Mouse (Mus musculus) embryonic stem cell, embryonic (primary cell): Measurements from ENCODE around the gene Mamdc2.

Source experiments
- CTCF ChIA-PET, 4 experiments: fragments of 300-600 bp in 2 of 4; fragments of 350-600 bp in 2 of 4; sonication (Branson Sonifier 250); formaldehyde crosslinking; loops; one replicate each; lab custom pipeline; 2022; ENCODE audit warnings: inconsistent platforms in 2 of 4; lab: Charles Lee
- POLR2A ChIA-PET, 4 experiments: fragments of 300-600 bp in 2 of 4; fragments of 350-600 bp in 2 of 4; sonication (Branson Sonifier 250); formaldehyde crosslinking; loops; one replicate each; lab custom pipeline; 2022; ENCODE audit warnings: antibody characterized with exemption in 4 of 4, inconsistent platforms in 1 of 4; lab: Charles Lee

The Mamdc2 gene

DNA sequence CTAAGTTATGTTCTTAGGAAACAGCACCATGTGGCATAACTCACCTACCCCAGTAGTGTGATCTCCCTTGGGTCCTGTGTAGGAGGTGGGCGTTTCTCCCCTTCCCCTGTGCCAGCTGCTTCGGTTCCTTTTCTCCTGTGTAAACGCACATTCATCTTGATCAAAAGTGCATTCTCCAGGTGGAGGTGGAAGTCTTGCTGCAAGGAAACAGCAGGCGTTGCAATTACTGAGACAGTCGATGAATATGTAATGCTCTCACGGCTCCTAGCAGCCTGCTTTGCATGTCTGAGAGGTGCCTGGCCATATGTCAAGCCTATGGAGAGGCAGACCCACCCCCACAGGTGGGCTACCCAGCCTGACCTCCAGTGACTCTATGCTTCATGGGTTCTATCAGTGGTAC, 117.4 kb downstream of the Mamdc2 start:
- CTCF ChIA-PET: no interaction called here
- POLR2A ChIA-PET: no interaction called here

DNA sequence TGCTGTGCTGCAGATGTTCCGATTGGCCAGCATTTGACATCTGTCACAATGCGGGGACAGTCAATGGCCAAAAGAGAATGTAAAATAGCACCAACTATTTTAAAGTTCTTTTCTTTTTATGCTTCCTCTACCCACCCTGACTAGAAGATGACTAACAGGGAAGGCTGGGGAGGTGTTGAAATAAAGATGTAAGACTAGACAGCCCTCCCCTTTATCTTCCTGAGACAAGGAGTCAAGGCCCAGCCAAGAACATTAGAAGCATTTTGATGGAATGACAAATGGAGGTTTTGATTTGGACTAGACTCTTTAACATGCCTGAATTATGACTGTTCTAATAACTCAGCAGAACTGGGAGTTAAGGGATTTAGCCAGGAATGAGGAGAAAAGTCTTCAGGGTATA, 118.9 kb downstream of the Mamdc2 start:
- POLR2A ChIA-PET: no interaction called here

DNA sequence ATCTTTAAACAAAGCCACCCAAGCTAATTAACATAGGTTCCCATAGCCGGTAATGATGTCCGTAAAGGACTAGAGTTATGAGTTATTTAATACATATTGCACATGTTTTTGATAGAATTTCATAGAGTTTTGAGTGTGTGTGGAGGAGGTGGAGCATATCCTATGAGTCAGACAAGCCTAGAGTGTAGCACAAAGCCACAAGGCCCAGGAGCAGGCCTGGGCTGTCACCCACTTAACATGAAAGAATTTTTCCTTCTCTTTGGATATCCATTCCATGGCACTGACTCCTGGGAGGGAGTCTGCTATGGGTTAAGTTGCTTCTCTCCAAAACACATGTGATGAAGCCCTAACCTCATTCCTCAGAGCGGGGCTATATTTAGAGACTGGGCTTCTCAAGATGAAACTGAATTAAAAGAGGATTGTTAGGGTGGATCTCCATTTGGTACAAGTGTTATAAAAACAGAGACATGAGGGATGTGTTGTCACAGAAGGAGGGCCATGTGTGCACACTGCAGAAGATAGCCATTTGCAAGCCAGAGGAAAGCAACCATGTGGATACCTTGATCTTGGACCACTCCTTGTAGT, 121.1 kb downstream of the Mamdc2 start:
- ChIA-PET CTCF (interaction anchor here in 1 of 4 experiments (0.7 kb wide), 1 partner anchor 154 kb away, joined by 4 read pairs; no protein-coding TSS in a partner anchor), POLR2A (no interaction called here)

More for the DNA sequence above, 118.9 kb downstream of the Mamdc2 start:
- CTCF ChIA-PET: no interaction called here

DNA sequence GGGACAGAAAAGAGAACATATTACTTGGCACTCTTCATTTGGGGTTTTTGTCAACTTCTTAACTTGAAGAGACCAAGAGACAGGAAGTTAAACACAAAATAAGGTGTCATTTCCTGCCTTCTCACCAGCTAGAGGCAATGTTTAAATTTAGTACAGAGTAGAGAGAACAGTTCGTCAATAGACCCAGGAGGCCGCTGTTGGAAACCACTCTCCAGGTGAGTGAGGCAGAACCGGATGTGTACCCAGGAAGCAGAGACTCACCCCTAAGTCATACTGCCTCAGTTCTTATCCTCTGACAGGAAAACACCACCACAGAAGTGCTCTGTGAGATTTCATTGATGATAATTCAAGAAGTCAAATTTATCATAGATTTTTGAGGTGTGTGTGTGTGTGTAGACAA, 125.1 kb downstream of the Mamdc2 start:
- POLR2A ChIA-PET: no interaction called here

DNA sequence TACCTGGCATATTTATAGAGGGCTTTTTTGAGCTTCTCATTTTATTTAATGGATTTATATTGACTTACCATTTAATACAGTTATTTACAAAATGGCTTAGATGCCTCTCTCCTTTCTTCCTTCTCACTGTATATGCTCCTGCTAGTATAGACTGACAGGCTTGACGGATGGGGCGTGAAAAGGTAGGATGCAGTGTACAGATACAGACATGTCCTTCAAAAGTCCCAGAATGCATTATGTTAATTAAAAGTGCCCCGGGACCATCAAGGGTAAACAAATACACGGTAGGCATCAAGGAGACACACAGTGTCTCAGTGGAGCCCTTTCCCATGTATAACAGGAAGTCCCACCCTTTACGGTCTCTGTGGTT, 130.3 kb downstream of the Mamdc2 start:
- CTCF ChIA-PET: no interaction called here
- POLR2A ChIA-PET: interaction anchor here in 1 of 4 experiments (0.6 kb wide), 1 partner anchor 606 kb away, joined by 3 read pairs; no protein-coding TSS in a partner anchor

More for the DNA sequence above, 125.1 kb downstream of the Mamdc2 start:
- CTCF ChIA-PET: no interaction called here

DNA sequence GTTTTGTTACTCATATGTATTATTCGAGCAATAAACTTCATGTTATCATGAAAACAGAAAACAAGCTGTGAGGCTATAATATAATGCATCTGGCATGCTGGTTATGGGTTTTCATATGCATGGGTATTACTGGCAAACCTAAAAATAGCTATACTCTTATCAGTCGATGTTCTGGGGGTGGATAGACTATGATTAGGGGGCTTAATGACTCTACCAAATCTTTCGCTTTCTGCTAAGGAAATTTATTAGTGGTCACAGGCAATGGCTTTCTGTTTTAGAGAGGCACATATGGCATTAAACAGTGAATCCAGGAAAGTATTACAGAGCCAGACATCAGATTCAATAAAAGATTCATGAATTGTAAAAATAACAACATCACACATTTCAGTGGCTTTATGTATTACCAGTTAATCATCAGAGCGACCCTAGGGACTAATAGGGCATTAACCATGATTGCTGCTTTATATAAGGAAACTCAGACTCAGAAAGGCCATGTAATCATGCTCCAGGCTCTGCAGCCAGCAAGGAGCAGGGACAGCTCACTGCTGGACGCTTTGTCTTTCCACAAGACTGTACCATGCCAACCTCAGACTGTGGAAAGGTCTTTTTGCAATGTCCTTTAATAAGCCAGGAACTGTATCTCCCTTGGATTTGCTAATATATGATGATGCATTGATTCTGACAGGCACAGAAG, 130.8 kb downstream of the Mamdc2 start:
- CTCF ChIA-PET: no interaction called here
- POLR2A ChIA-PET: interaction anchor here in 1 of 4 experiments (0.8 kb wide), 1 partner anchor 193 kb away, joined by 3 read pairs; no protein-coding TSS in a partner anchor

DNA sequence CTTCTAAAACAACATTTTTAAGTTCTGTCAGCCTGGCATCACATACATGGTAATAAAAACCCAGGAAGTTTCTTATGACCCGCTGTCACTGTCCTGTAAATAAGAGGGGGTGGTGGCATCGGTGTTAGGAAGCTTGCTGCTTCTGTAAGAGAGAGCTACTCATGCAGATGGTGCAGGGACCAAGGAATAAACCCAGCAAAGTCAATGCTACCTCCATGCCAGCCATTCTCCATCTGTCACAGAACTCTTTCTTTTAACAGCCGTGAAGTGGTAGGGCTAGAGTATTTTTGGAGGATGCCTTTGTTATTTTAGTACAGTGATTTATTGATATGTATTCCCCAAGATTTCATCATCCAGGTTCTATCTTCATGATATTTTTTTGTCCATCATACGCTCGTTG, 131.4 kb downstream of the Mamdc2 start:
- CTCF ChIA-PET: interaction anchor here in 1 of 4 experiments (0.7 kb wide), 1 partner anchor 963 kb away, joined by 4 read pairs; the partner anchor contains the start of gene Fxn
- POLR2A ChIA-PET: interaction anchor here in 1 of 4 experiments (0.8 kb wide), 1 partner anchor 193 kb away, joined by 3 read pairs; no protein-coding TSS in a partner anchor

DNA sequence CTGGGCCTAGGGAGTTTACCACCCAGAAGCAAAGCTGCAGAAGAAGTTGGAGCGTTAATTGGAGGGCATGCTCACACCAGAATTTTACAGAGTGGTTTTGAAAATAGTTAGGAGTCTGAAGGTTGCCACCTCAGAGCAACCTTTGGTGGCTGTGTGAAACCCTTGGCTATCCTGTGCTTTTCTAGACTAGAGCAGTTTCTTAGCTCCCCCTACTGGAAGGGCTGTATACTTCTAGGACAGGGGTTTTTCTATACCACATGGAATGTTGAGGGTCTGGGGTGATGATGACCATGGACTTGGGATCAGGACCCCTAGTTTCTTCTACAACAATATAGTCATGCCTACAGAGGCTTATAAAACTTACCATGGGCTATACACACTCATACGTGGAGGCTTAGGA, 138.3 kb downstream of the Mamdc2 start:
- POLR2A ChIA-PET: interaction anchor here in 3 of 4 experiments (0.5 to 0.6 kb wide), 3 partner anchors 11 to 387 kb away, joined by 3 to 5 read pairs (median 3); no protein-coding TSS in a partner anchor

DNA sequence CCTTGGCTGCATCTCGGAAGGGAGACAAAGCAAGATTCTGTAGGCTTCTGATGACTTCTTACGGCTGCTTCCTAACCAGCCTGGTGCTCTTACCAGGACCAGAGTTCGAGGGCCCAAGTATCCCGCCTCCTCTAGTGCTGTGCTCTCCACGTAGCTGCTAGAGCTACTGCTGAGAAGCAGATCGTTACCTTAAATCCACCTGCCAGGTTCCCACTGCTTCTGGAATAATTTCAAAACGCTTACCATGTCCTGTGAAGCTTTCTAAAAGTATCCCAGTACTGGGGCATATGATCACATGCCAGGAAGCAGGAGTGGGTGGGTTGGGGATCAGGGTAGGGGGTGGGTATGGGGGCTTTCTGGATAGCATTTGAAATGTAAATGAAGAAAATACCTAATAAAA, 141.6 kb downstream of the Mamdc2 start:
- POLR2A ChIA-PET: interaction anchor here in 3 of 4 experiments (0.6 to 0.7 kb wide), 3 partner anchors 135 to 346 kb away, joined by 3 to 5 read pairs (median 4); no protein-coding TSS in a partner anchor
- CTCF ChIA-PET: interaction anchor here in 1 of 4 experiments (0.6 kb wide), 1 partner anchor 555 kb away, joined by 3 read pairs; no protein-coding TSS in a partner anchor

More for the DNA sequence above, 138.3 kb downstream of the Mamdc2 start:
- CTCF ChIA-PET: interaction anchor here in 1 of 4 experiments (1.1 kb wide), 1 partner anchor 28 kb away, joined by 3 read pairs; no protein-coding TSS in a partner anchor

DNA sequence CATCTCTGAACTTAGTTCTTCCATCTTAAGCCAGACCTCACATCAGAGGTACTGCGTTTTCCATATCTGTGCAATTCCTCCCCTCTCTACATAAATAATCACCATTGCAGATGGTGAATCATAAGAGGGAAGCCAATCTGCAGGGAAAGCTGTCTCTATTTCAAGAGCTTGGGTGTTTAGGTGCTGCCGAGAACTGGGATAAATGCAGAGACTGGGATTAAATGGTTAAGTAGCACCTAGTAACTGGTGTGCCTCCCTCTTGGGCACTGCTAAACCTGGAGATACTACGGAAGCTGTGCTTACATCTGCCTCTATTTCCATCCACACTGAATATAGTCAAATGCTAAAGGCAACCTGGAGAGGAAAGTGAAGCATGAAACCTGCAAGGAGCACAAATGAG, 148.3 kb downstream of the Mamdc2 start:
- POLR2A ChIA-PET: interaction anchor here in 1 of 4 experiments (0.6 kb wide), 1 partner anchor 29 kb away, joined by 3 read pairs; no protein-coding TSS in a partner anchor
- CTCF ChIA-PET: no interaction called here

DNA sequence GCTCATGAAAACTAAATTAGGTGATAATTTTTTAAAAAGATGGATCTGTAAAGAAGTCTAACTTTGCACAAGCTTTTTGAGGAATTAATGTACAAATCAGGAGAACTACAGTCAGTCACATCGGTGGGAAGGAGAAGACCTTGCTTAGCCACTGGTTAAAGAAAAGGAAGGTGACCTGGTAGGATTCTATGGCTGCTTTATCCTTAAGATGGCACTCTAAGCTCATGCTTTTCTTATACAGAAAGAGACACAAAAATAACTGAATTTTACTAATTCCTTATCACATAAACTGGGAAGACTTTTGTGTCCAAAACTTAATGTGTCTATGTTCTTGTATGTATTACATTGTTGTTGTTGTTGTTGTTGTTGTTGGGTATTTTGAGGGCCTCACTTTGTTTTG, 149.3 kb downstream of the Mamdc2 start:
- POLR2A ChIA-PET: no interaction called here
- CTCF ChIA-PET: interaction anchor here in 1 of 4 experiments (0.7 kb wide), 1 partner anchor 343 kb away, joined by 4 read pairs; no protein-coding TSS in a partner anchor

DNA sequence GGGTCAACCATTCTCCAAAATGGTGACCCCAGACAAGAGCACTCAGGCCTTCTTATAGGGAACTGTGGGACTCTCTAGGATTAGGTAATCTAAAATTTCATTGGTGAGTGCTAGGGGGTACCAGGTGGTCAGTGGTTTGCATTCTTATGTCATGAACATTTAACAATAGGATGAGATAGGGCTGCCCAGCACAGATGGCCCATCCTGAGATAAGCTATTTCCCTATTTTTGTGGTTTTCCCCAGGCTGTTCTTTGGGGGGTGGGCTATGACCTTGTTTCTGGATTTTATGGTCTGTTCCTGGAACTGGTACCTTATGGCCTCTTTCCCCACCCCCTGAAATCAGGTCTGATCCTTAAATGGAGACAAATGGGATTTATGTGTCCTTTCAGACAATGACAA, 151.1 kb downstream of the Mamdc2 start:
- CTCF ChIA-PET: no interaction called here

DNA sequence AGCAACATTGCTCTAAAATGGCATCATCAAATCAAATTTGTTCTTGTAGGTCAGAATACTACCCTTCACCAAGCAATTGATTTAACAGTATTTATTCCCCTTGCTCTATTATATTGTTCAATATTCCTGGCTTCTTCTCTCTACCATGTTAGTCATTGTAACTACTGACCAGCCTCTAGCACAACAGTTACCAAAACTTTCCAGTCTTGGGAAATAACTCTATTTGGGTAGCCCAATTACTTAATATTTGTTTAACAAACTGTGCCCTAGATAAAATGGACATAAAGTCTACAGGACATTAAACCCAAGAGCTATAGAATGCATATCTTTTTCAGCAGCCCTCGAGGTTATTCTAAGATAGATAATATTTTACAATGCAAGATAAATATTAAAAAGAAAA, 159.0 kb downstream of the Mamdc2 start:
- POLR2A ChIA-PET: no interaction called here

More for the DNA sequence above, 151.1 kb downstream of the Mamdc2 start:
- POLR2A ChIA-PET: interaction anchor here in 1 of 4 experiments (1.3 kb wide), 1 partner anchor 28 kb away, joined by 3 read pairs; no protein-coding TSS in a partner anchor

DNA sequence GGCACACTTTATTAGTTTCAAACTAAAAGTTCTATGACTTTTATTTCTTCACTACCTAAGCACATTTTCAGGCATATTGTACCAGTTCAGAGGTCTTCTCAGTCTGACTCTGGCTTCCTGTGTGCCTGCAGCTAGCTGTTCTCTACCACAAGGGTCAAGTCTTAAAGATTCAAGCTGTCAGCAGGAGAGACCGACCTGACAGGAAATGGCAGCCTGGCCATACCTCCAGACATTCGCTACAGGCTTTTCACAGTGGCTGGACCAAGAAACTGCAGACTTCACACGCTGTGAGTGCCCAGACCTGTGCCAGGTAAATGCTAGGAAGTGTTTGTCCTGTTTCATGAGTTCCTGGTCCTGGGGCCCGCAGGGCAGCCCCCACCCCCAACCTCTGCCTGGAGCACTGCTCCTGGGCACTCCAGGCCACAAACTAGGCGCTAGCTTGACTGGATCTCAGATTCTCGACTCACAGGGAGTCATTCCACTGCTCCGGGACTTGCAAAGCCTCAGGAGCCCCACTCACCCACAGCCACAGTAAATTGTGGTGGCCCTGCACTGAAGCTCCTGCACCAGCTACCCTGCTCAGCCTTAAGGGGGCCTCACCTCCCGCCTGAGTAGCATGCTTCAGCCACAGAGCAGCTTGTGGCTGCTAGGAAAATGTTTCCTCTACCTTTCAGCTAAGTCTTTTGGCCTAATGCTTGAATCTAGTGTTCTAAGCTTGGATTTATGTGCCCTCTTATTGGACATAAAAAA, 166.2 kb downstream of the Mamdc2 start:
- ChIA-PET CTCF (interaction anchor here (0.6 to 1.5 kb wide), 9 partner anchors 15 to 1815 kb away, joined by 3 to 4 read pairs (median 3); no protein-coding TSS in a partner anchor), POLR2A (interaction anchor here (0.6 to 1.4 kb wide), 14 partner anchors 10 to 253 kb away, joined by 3 to 5 read pairs (median 3); no protein-coding TSS in a partner anchor)

More for the DNA sequence above, 159.0 kb downstream of the Mamdc2 start:
- CTCF ChIA-PET: no interaction called here

DNA sequence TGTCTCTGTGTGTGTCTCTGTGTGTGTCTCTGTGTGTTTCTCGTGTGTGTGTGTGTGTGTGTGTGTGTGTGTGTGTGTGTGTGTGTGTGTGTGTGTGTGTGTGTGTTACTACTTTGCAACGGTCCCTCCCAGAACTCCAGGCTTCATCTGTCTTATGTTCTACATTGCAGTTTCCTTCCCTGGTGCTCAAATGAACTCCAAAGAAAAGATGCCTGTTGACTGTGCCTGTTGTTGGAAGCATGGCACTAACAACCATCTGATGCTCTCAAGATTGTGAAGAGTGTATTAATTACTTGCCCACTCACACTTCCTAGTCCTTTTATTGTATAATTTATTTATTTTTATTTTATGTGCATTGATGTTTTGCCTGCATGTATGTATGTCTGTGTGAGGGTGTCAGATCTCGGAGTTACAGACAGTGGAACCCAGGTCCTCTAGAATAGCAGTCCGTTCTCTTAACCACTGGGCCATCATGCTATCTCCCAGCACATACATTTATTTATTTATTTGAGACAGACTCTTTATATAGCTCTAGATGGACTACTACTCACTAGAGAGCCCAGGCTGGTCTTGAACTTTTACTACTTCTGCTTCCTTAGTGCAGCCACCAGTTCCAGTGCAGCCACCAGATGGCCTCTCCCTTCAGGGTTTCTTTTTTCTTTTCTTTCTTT, 174.1 kb downstream of the Mamdc2 start:
- ChIA-PET POLR2A (no interaction called here), CTCF (interaction anchor here in 1 of 4 experiments (0.7 kb wide), 1 partner anchor 199 kb away, joined by 6 read pairs; no protein-coding TSS in a partner anchor)

DNA sequence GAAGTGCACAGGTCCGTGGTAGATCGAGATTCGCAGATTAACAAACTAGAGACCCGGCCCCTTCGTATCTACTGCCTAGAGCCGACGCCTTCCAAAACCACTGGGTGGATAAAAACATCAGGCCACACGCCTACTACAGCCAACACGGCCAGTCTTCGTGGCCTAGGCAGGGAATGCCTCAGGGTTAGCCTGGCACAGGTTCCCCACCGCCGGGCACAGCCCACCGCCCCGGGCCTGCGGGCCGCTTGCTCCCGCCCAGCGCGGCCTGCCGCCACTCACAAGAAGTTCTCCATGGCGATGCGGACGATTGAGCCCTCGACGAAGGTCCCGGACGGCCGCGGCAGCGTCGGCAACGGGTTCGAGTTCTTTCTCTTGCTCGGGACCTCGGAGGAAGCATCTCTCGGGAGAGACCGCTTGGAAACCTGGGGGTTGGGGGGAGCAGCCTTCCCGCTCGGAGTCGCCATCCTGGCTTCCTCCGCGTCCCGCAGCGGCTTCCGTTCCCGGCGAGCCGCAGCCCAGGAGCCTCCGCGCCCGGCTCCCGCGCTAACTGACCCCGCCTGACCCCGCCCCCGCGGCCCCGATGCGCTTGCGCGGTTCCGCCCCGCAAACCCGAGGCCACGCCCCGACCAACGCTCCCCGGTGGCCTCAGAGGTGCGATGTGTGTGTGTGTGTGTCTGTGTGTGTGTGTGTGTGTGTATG, 174.7 kb downstream of the Mamdc2 start, which contains the start of gene Smc5:
TSS of gene Smc5 (minus strand) at position 543 of the 699 bp plus-strand sequence.
- CTCF ChIA-PET: no interaction called here

DNA sequence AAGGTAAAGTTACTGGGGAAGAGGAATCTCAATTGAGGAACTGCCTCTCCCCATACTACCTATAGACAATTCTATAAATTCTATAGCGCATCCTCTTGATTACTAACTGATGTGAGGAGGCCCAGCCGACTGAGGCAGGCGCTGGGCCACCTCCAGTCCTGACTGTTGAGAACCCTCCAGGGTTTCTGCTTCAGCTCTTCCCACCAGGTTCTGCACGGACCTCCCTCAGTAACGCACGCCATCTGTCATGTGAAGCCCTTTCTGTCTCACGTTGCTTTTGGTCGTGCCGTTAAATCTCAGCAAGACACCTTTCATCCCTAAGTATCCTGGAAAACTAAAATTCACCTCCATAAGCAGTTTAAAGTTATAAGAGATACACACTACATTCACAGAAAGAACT, 191.5 kb downstream of the Mamdc2 start:
- CTCF ChIA-PET: interaction anchor here in 1 of 4 experiments (0.5 kb wide), 1 partner anchor 192 kb away, joined by 3 read pairs; the partner anchor contains the start of gene Mamdc2
- POLR2A ChIA-PET: interaction anchor here in 1 of 4 experiments (1.0 kb wide), 1 partner anchor 12 kb away, joined by 3 read pairs; no protein-coding TSS in a partner anchor

More for the DNA sequence above, 174.7 kb downstream of the Mamdc2 start, which contains the start of gene Smc5:
- POLR2A ChIA-PET: no interaction called here
